Mouse (Mus musculus) G1E (cell line): Measurements from ENCODE around the gene Masp1. TPM values are rescaled to one million over a fixed set of nuclear protein-coding genes. Genes with fewer than 3 reads are reported as not detected.

ENCODE experiments used
- ATAC-seq: 2 replicates; pipeline ENCODE4 v1.8.0; 2016; ENCODE audit warnings: mild to moderate bottlenecking; ENCODE audit not compliant: insufficient number of reproducible peaks, poor library complexity, low FRiP score, severe bottlenecking; ENCODE audit errors: extremely low read depth
- DNase-seq: peaks from one replicate; pipeline ENCODE4 v3.0.0; 2012; ENCODE audit warnings: low spot score
- H3K27me3 ChIP-seq: 2 replicates; pipeline ENCODE4 v1.6.1; 2012; ENCODE audit warnings: mild to moderate bottlenecking, low read length, inconsistent platforms; ENCODE audit not compliant: insufficient read depth
- H3K36me3 ChIP-seq: replicated peaks from 2 replicates; pipeline ENCODE3; 2012; ENCODE audit warnings: mild to moderate bottlenecking, inconsistent platforms
- H3K4me1 ChIP-seq: 2 replicates; pipeline ENCODE4 v1.6.1; 2012; ENCODE audit warnings: low read depth, low read length, inconsistent platforms, mixed read lengths; ENCODE audit not compliant: insufficient read depth
- H3K4me3 ChIP-seq: 2 replicates; pipeline ENCODE4 v1.5.1; 2012; ENCODE audit warnings: low read depth, mild to moderate bottlenecking, inconsistent platforms, low read length, moderate library complexity, mixed read lengths
- H3K9me3 ChIP-seq: replicated peaks from 2 replicates; pipeline ENCODE4 v1.6.1; 2012; ENCODE audit warnings: inconsistent platforms
- CTCF ChIP-seq: IDR thresholded peaks from 2 replicates; pipeline ENCODE4 v1.5.1; 2012; ENCODE audit warnings: low read depth, low read length, inconsistent platforms, mixed read lengths
- GATA1 ChIP-seq: IDR thresholded peaks from 2 replicates; pipeline ENCODE4 v1.6.1; 2012; ENCODE audit warnings: borderline replicate concordance, low read length, inconsistent platforms, mixed read lengths
- GATA2 ChIP-seq: IDR thresholded peaks from 2 replicates; pipeline ENCODE4 v1.6.1; 2012; ENCODE audit warnings: low read depth, low read length, inconsistent platforms, borderline replicate concordance
- POLR2AphosphoS5 ChIP-seq: IDR thresholded peaks from 2 replicates; pipeline ENCODE4 v1.6.1; 2012; ENCODE audit warnings: low read depth, low read length, inconsistent platforms; ENCODE audit not compliant: insufficient replicate concordance
- TAL1 ChIP-seq: conservative IDR thresholded peaks from 2 replicates; pipeline ENCODE4 v1.6.1; 2012; ENCODE audit warnings: low read depth, low read length, inconsistent platforms, mixed read lengths
- polyA plus RNA-seq: library from polyadenylated mRNA; stranded (reverse); fragments of >175 nt; gene quantifications from 2 replicates; pipeline ENCODE4 v1.2.3, GENCODE M21; 2012
- total RNA-seq, 2 experiments: library from RNA; stranded (forward) in 1 of 2; stranded (reverse) in 1 of 2; fragments of 200-1000 nt in 1 of 2; fragments of >200 nt in 1 of 2; fragmentation: Nextera tagmentation in 1 of 2; gene quantifications; 2 replicates each; pipeline ENCODE4 v1.2.3; 2014 to 2017

Gene Masp1
- total and polyA plus RNA-seq, 3 experiments, result 0.27 TPM; not detected in 2

DNA sequence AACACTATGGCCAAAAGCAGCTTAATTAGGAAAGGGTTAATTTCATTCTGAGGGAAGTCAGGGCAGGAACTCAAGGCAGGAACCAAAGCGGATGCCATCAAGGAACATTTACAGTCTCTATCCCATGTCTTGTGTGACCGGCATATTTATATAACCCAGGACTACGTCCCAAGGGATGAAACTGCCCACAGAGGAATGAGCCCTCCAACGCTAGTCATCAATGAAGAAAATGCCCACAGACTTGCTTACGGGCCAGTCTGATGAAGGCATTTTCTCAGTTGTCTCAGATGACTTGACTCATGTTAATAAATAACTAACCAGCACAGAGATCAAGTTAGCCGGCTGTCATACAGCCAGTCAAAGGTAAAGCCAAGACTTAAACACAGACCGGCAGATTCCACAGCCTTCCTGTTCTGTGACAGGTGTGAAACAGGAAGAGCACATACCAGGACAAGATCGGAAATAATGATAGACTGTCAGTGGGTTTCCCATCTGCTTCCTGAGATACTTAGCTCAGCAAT lies 101.0 kb downstream of the Masp1 start:
- H3K36me3 ChIP-seq, result no peaks in the 10 kb centered on the region
- DNase-seq (no peak), ATAC-seq (no peak)
- no peaks in the 10 kb centered on the region for H3K9me3 ChIP-seq
- TF ChIP-seq GATA1 (no peak), POLR2AphosphoS5 (no peak), CTCF (no peak), GATA2 (no peak), TAL1 (no peak)
- no peaks in the 10 kb centered on the region for H3K27me3 ChIP-seq
- no peaks in the 10 kb centered on the region for H3K4me1 ChIP-seq
- H3K4me3 ChIP-seq, result no peak overlapping the region

GRCm38 (mm10) chr16:23417456-23418240 lies 103.0 kb downstream of the Masp1 start:
- Histone ChIP-seq H3K4me1 (no peaks in the 10 kb centered on the region), H3K9me3 (no peaks in the 10 kb centered on the region), H3K4me3 (no peak overlapping the region), H3K36me3 (no peaks in the 10 kb centered on the region), H3K27me3 (no peaks in the 10 kb centered on the region)
- TF ChIP-seq TAL1 (no peak), GATA2 (no peak), POLR2AphosphoS5 (no peak), CTCF (no peak), GATA1 (no peak)
- no peak for ATAC-seq
- DNase-seq, result no peak

- ATAC-seq (no peak), DNase-seq (no peak)
- Histone ChIP-seq H3K36me3 (no peaks in the 10 kb centered on the region), H3K4me3 (no peak overlapping the region), H3K27me3 (no peaks in the 10 kb centered on the region), H3K9me3 (no peaks in the 10 kb centered on the region), H3K4me1 (no peaks in the 10 kb centered on the region)
- TF ChIP-seq POLR2AphosphoS5 (no peak), TAL1 (no peak), GATA1 (no peak), GATA2 (no peak), CTCF (no peak)
Measured at GRCm38 (mm10) chr16:23416657-23417293, 103.8 kb downstream of the Masp1 start.

- Histone ChIP-seq H3K27me3 (no peaks in the 10 kb centered on the region), H3K4me3 (no peak overlapping the region), H3K9me3 (no peaks in the 10 kb centered on the region), H3K36me3 (no peaks in the 10 kb centered on the region), H3K4me1 (no peaks in the 10 kb centered on the region)
- DNase-seq, result no peak
- no peak for ATAC-seq
- no peak for TF ChIP-seq CTCF
- no peak for TF ChIP-seq GATA2
- TF ChIP-seq GATA1, result no peak
- TF ChIP-seq POLR2AphosphoS5, result no peak
- TF ChIP-seq TAL1, result no peak
Measured at GRCm38 (mm10) chr16:23416261-23416656, 104.4 kb downstream of the Masp1 start.

DNA sequence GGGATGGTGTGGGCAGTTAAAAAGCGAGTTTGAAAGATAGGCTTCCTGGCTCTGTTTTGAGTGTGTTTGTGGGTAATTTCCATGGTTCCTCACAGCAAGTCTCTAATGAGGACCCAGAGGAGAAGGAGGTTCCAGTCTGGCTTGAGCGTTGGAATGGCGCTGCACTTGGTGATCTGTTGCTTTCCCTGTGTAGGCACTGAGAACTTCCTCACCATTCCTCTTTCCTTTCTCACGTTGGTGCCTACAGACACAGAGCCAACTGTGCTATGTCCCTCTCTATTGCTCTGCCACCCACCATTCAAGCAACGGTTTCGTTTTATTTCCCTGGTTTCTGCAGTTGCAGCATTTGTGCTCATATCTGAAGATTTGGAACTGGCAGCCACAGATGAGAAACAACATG lies 107.7 kb downstream of the Masp1 start:
- no peaks in the 10 kb centered on the region for H3K4me1 ChIP-seq
- ATAC-seq (no peak), DNase-seq (no peak)
- TF ChIP-seq TAL1 (no peak), GATA1 (no peak), GATA2 (no peak)
- no peak overlapping the region for H3K4me3 ChIP-seq
- H3K9me3 ChIP-seq, result no peaks in the 10 kb centered on the region
- H3K27me3 ChIP-seq, result no peaks in the 10 kb centered on the region
- no peaks in the 10 kb centered on the region for H3K36me3 ChIP-seq

DNA sequence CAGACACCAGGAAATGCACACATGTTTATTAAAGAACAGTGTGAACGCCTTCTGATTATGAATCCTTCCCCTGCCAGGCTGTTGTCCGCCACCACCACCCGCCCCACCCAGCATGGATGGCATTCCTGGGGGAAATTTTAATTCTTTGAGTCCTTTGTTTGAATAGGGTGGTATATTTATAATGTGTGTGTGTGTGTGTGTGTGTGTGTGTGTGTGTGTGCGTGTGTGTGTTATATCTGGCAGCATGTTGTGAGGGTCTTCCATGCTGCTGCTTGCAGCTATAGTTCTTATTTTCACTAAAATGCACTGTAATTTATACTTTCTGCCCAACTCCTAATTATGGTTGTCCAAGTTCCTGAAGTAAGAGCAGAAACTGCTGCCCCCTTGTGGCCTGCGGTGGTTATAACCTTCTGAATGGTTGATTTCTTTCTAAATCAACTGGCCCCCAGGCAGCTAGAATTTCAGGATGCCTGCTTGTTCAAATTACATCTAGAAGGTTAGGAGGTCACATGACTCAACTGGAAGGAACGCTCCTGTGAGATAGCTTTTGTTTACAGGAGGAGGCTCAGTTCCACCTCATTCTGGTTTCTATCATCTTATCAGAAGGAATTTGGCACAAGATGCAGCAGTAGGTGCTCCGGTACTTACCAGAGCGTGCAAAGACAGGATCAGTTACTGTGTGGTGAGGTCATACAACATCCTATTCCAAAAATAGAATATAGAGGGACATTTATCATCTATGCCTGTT lies 117.4 kb downstream of the Masp1 start:
- Histone ChIP-seq H3K9me3 (0 out of 2 replicates have a peak, but pooled peaks cover 2% of the 10 kb centered on the region), H3K27me3 (no peaks in the 10 kb centered on the region; the same call in 1 of the 2 replicates), H3K4me1 (peaks cover 34% of the 10 kb centered on the region), H3K36me3 (no peaks in the 10 kb centered on the region), H3K4me3 (no peak overlapping the region)
- DNase-seq (peak; percentile 6), ATAC-seq (no peak)
- TF ChIP-seq TAL1 (no peak), CTCF (0 out of 2 replicates have a peak, but pooled peaks have one; percentile 19)
